Mouse (Mus musculus) erythroblast, embryonic 14.5 days (primary cell): ENCODE results near the gene Plxna4.

ENCODE experiments used
- GATA1 ChIP-seq: IDR thresholded peaks from 2 replicates; pipeline ENCODE4 v1.6.1; 2012; ENCODE audit warnings: low read length, inconsistent platforms, mixed read lengths
- TAL1 ChIP-seq: IDR thresholded peaks from 3 replicates; pipeline ENCODE4 v1.6.1; 2012; ENCODE audit warnings: low read length, inconsistent platforms, mixed read lengths

- TF ChIP-seq GATA1 (no peak), TAL1 (no peak)
Measured at GRCm38 (mm10) chr6:32220765-32221164, 367.2 kb downstream of the Plxna4 start.
